Mouse (Mus musculus) embryonic fibroblast, embryonic 13.5 days (primary cell): Measurements from ENCODE around the gene Slc17a9.

Source experiments
- CTCF ChIP-seq: IDR thresholded peaks from 2 replicates; pipeline ENCODE4 v1.5.1; 2011; ENCODE audit warnings: mild to moderate bottlenecking, control low read depth, low read length, moderate library complexity, borderline replicate concordance; ENCODE audit not compliant: insufficient read depth
- POLR2A ChIP-seq: IDR thresholded peaks from 2 replicates; pipeline ENCODE4 v1.6.1; 2011; ENCODE audit warnings: low read depth, mild to moderate bottlenecking, control low read depth, low read length, moderate library complexity

GRCm38 (mm10) chr2:180758513-180759263 is 33.6 kb downstream of the Slc17a9 start:
- TF ChIP-seq CTCF (no peak), POLR2A (no peak)
